Mouse (Mus musculus) midbrain, embryonic 16.5 days (tissue): ENCODE measurements around the gene Pex26. TPM values are rescaled to one million over a fixed set of nuclear protein-coding genes. Genes with fewer than 3 reads are reported as not detected.

ENCODE experiments used
- ATAC-seq: fragments of 200-750 bp; cut with Nextera tagmentation; 2 replicates; pipeline ENCODE4 v1.8.0; 2017; ENCODE audit warnings: moderate TSS enrichment
- H3K27ac ChIP-seq: fragments of 300-500 bp; sonication (generic); 2 replicates; pipeline ENCODE4 v1.5.1; 2014; ENCODE audit warnings: mild to moderate bottlenecking, low read length, mixed read lengths
- H3K27me3 ChIP-seq: fragments of 300-500 bp; sonication (generic); 2 replicates; pipeline ENCODE4 v1.6.1; 2014; ENCODE audit warnings: low read depth, low read length, mixed read lengths; ENCODE audit not compliant: control insufficient read depth, insufficient read depth
- H3K36me3 ChIP-seq: fragments of 300-500 bp; sonication (generic); 2 replicates; pipeline ENCODE4 v1.6.1; 2014; ENCODE audit warnings: mild to moderate bottlenecking, low read length, moderate library complexity, mixed read lengths; ENCODE audit not compliant: control insufficient read depth, insufficient read depth
- H3K4me1 ChIP-seq: fragments of 300-500 bp; sonication (generic); 2 replicates; pipeline ENCODE4 v1.6.1; 2014; ENCODE audit warnings: mild to moderate bottlenecking, low read length, mixed read lengths; ENCODE audit not compliant: control insufficient read depth, insufficient read depth
- H3K4me2 ChIP-seq: fragments of 300-500 bp; sonication (generic); 2 replicates; pipeline ENCODE4 v1.6.1; 2014; ENCODE audit warnings: mild to moderate bottlenecking, low read length, mixed read lengths
- H3K4me3 ChIP-seq: fragments of 300-500 bp; sonication (generic); 2 replicates; pipeline ENCODE4 v1.5.1; 2014; ENCODE audit warnings: low read depth, mild to moderate bottlenecking, low read length, moderate library complexity, mixed read lengths
- H3K9ac ChIP-seq: fragments of 300-500 bp; sonication (generic); 2 replicates; pipeline ENCODE4 v1.6.1; 2014; ENCODE audit warnings: low read depth, low read length, mixed read lengths
- H3K9me3 ChIP-seq: fragments of 300-500 bp; sonication (generic); replicated peaks from 2 replicates; pipeline ENCODE4 v1.6.1; 2014; ENCODE audit warnings: mild to moderate bottlenecking, low read length, mixed read lengths; ENCODE audit not compliant: control insufficient read depth, poor library complexity, severe bottlenecking
- WGBS: fragments of 180-500 bp; shearing (Covaris S2); extraction: QIAGEN DNeasy Blood & Tissue Kit; methylation state at CpG from one replicate; pipeline ENCODE4 v1.1.7; 2014; 5-methylcytosine and 5-hydroxymethylcytosine counted together
- polyA plus RNA-seq: library from polyadenylated mRNA; unstranded; fragments of >200 nt; fragmentation: Nextera tagmentation; extraction: Ambion mirVana; gene quantifications from 2 replicates; pipeline ENCODE4 v1.2.1, GENCODE M21; 2015

Gene Pex26
- polyA plus RNA-seq, 1 experiment from 2014 or later = 18.6 TPM

GRCm38 (mm10) chr6:121210926-121211289 is 27.4 kb downstream of the Pex26 start:
- Histone ChIP-seq H3K27ac (no peak overlapping the region), H3K36me3 (no peaks in the 10 kb centered on the region), H3K27me3 (peaks cover 2% of the 10 kb centered on the region), H3K4me2 (peak overlapping the region; percentile 98), H3K9me3 (no peaks in the 10 kb centered on the region), H3K4me1 (peaks cover 12% of the 10 kb centered on the region; the same call in 1 of the 2 replicates), H3K9ac (peak overlapping the region; percentile 71), H3K4me3 (peak overlapping the region; percentile 53)
- peak; percentile 38 for ATAC-seq
- 2% methylated on average over 12 of the region's 12 CpGs for WGBS

- WGBS = 16% methylated on average over 4 of the region's 5 CpGs
- Histone ChIP-seq H3K4me2 (peak overlapping the region; percentile 98), H3K4me3 (no peak overlapping the region; the same call in 1 of the 2 replicates), H3K27ac (no peak overlapping the region), H3K27me3 (peaks cover 2% of the 10 kb centered on the region), H3K36me3 (no peaks in the 10 kb centered on the region), H3K9ac (no peak overlapping the region), H3K4me1 (peaks cover 12% of the 10 kb centered on the region; the same call in 1 of the 2 replicates), H3K9me3 (no peaks in the 10 kb centered on the region)
- ATAC-seq = 0 out of 2 replicates have a peak, but pooled peaks have one; percentile 12
Observed at GRCm38 (mm10) chr6:121211743-121212142, 28.3 kb downstream of the Pex26 start.

- 75% methylated on average over 4 of the region's 4 CpGs for WGBS
- no peaks in the 10 kb centered on the region for H3K9me3 ChIP-seq
- peaks cover 12% of the 10 kb centered on the region; the same call in 1 of the 2 replicates for H3K4me1 ChIP-seq
- no peaks in the 10 kb centered on the region for H3K36me3 ChIP-seq
- peaks cover 2% of the 10 kb centered on the region for H3K27me3 ChIP-seq
- no peak overlapping the region for H3K4me3 ChIP-seq
- H3K27ac ChIP-seq = no peak overlapping the region
- ATAC-seq = no peak
- no peak overlapping the region for H3K9ac ChIP-seq
- H3K4me2 ChIP-seq = no peak overlapping the region
Observed at GRCm38 (mm10) chr6:121212988-121213387, 29.5 kb downstream of the Pex26 start.

- Histone ChIP-seq H3K4me3 (no peak overlapping the region), H3K36me3 (no peaks in the 10 kb centered on the region), H3K27ac (no peak overlapping the region), H3K4me2 (no peak overlapping the region), H3K27me3 (peaks cover 2% of the 10 kb centered on the region), H3K4me1 (peaks cover 12% of the 10 kb centered on the region; the same call in 1 of the 2 replicates), H3K9me3 (no peaks in the 10 kb centered on the region), H3K9ac (no peak overlapping the region)
- ATAC-seq = no peak
- WGBS = 91% methylated on average over 5 of the region's 5 CpGs
Observed at GRCm38 (mm10) chr6:121214221-121214620, 30.8 kb downstream of the Pex26 start.

- Histone ChIP-seq H3K4me2 (no peak overlapping the region), H3K4me1 (peaks cover 12% of the 10 kb centered on the region; the same call in 1 of the 2 replicates), H3K27ac (no peak overlapping the region), H3K9ac (no peak overlapping the region), H3K27me3 (peaks cover 2% of the 10 kb centered on the region; the same call in 1 of the 2 replicates), H3K4me3 (no peak overlapping the region), H3K36me3 (no peaks in the 10 kb centered on the region), H3K9me3 (no peaks in the 10 kb centered on the region)
- 86% methylated on average over 8 of the region's 8 CpGs for WGBS
- no peak for ATAC-seq
Observed at GRCm38 (mm10) chr6:121214667-121215330, 31.3 kb downstream of the Pex26 start.

- Histone ChIP-seq H3K27me3 (no peaks in the 10 kb centered on the region; the same call in 1 of the 2 replicates), H3K9ac (no peak overlapping the region), H3K4me3 (no peak overlapping the region), H3K4me1 (peaks cover 9% of the 10 kb centered on the region; the same call in 1 of the 2 replicates), H3K36me3 (no peaks in the 10 kb centered on the region), H3K4me2 (no peak overlapping the region), H3K9me3 (no peaks in the 10 kb centered on the region), H3K27ac (no peak overlapping the region)
- WGBS = 70% methylated on average over 5 of the region's 5 CpGs
- ATAC-seq = no peak
Observed at GRCm38 (mm10) chr6:121215336-121215735, 31.9 kb downstream of the Pex26 start.

- H3K4me2 ChIP-seq = no peak overlapping the region
- H3K36me3 ChIP-seq = no peaks in the 10 kb centered on the region
- no peak for ATAC-seq
- H3K9ac ChIP-seq = no peak overlapping the region
- peaks cover 8% of the 10 kb centered on the region; the same call in 1 of the 2 replicates for H3K4me1 ChIP-seq
- no peak overlapping the region for H3K27ac ChIP-seq
- WGBS = 83% methylated on average over 6 of the region's 6 CpGs
- H3K27me3 ChIP-seq = no peaks in the 10 kb centered on the region; the same call in 1 of the 2 replicates
- no peak overlapping the region for H3K4me3 ChIP-seq
- H3K9me3 ChIP-seq = no peaks in the 10 kb centered on the region
Observed at GRCm38 (mm10) chr6:121215896-121216295, 32.4 kb downstream of the Pex26 start.

GRCm38 (mm10) chr6:121216589-121217255 is 33.3 kb downstream of the Pex26 start:
- Histone ChIP-seq H3K4me3 (no peak overlapping the region), H3K4me1 (no peaks in the 10 kb centered on the region), H3K36me3 (no peaks in the 10 kb centered on the region), H3K27me3 (no peaks in the 10 kb centered on the region; the same call in 1 of the 2 replicates), H3K9me3 (no peaks in the 10 kb centered on the region), H3K27ac (no peak overlapping the region), H3K9ac (no peak overlapping the region), H3K4me2 (no peak overlapping the region)
- ATAC-seq = no peak
- 86% methylated on average over 5 of the region's 5 CpGs for WGBS

- WGBS = 88% methylated on average over 7 of the region's 7 CpGs
- Histone ChIP-seq H3K27ac (no peak overlapping the region), H3K36me3 (no peaks in the 10 kb centered on the region), H3K4me2 (no peak overlapping the region), H3K9me3 (no peaks in the 10 kb centered on the region), H3K9ac (no peak overlapping the region), H3K4me3 (no peak overlapping the region), H3K27me3 (no peaks in the 10 kb centered on the region), H3K4me1 (no peaks in the 10 kb centered on the region)
- no peak for ATAC-seq
Observed at GRCm38 (mm10) chr6:121218002-121218401, 34.5 kb downstream of the Pex26 start.
